Mouse (Mus musculus): ENCODE data around the gene Ptgis.
"Not testable (repeated sequence)": the region's sequence is repeated elsewhere in the genome, so short reads cannot be mapped to it uniquely, and the experiment has no call there.

The Ptgis gene

GRCm38 (mm10) chr2:167232132-167233008 is 8.0 kb downstream of the Ptgis start:
- DNase-seq (ENCODE audit: low read depth, low spot score) = no peak

GRCm38 (mm10) chr2:167230554-167230953 is 9.8 kb downstream of the Ptgis start:
- DNase-seq (ENCODE audit: low read depth, low spot score) = no peak

DNA sequence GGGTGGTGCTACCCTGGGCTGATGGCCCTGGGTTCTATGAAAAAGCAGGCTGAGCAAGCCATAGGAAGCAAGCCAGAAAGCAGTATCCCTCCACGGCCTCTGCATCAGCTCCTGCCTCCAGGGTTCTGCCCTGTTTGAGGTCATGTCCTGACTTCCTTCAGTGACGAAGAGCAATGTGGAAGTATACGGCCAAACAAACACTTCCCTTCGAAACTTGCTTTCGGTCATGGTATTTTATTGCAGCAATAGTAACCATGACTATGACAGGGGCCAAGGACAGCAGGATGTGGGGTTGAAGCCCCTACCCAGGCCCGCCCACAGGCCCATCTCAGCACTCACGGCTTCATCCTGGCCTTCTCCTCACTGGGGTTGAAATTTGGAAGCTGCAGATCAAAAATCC is 15.5 kb downstream of the Ptgis start:
- no peak for DNase-seq (ENCODE audit: low read depth, low spot score)

DNA sequence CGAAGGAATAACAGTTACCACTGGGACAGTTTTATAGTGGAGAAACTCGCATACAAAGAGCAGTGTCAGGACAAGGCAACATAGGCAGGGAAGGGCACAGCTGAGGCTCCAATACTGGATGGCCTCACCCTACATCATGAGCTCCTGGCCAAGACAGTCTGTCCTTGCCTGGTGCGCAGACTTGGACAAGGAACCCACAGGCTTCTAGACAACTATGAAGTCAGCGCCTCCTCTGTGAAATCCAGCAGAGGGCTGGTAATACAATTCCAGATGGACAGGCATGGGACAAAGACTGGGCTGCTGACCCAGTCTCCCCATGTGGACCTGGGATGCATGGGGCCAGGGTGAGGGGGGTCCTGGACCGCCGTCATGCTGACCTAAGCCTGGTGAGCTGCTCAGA is 16.2 kb downstream of the Ptgis start:
- DNase-seq (ENCODE audit: low read depth, low spot score) = no peak

- peak; percentile 85 for DNase-seq (ENCODE audit: low read depth, low spot score)
Observed at GRCm38 (mm10) chr2:167222152-167222551, 18.3 kb downstream of the Ptgis start.

- DNase-seq (ENCODE audit: low read depth, low spot score) = no peak
Observed at GRCm38 (mm10) chr2:167221159-167221845, 19.1 kb downstream of the Ptgis start.

GRCm38 (mm10) chr2:167220736-167221135 is 19.7 kb downstream of the Ptgis start:
- no peak for DNase-seq (ENCODE audit: low read depth, low spot score)

DNA sequence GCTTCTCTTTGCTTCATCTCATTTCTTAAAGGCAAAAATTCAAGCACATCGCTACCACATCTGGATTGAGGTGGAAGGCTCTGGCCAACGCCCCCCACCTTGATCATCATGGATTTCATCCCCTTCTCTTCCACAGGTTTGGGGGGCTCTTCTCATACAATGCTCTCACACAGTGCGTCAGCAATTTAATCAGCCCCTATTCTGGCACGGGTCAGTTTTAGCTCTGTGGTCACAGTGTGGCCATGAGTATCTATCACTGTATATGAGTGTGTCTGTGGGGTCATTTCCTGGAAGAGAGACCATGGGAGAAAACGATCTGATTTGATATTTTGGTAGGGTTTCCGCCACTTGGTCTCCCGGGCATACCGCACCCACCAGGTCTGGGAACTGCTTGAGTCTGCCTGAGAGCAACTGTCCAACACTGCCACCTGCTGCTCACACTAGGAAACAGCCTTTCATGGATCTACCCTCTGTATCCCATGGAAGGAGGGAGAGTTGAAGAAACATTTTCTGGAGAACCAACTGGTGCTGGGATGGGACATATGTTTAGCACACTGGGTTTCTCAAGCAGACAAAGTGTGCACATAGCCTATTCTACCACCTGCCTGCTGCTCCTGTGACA is 21.1 kb downstream of the Ptgis start:
- peak; percentile 89 for DNase-seq (ENCODE audit: low read depth, low spot score)

GRCm38 (mm10) chr2:167213666-167214065 is 26.7 kb downstream of the Ptgis start:
- DNase-seq (ENCODE audit: low read depth, low spot score) = no peak

DNA sequence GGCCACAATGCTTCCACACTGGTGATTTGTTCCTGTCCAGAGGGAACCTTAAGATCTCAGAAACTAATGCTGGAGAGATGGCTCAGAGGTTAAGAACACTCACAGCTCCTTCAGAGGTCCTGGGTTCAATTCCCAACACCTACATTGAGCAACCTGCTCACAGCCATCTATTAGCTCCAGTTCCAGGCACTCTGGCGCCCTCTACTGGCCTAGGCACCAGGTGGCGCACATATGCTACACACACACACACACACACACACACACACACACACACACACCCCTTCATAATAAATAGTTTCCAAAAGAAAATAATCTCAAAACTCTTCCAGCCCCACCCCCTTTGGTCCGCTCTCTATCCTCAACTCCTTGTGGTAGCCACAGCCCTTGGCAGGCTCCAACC is 27.3 kb downstream of the Ptgis start:
- DNase-seq (ENCODE audit: low read depth, low spot score) = no peak

GRCm38 (mm10) chr2:167212551-167212950 is 27.9 kb downstream of the Ptgis start:
- DNase-seq (ENCODE audit: low read depth, low spot score) = no peak

GRCm38 (mm10) chr2:167212089-167212488 is 28.3 kb downstream of the Ptgis start:
- no peak for DNase-seq (ENCODE audit: low read depth, low spot score)

DNA sequence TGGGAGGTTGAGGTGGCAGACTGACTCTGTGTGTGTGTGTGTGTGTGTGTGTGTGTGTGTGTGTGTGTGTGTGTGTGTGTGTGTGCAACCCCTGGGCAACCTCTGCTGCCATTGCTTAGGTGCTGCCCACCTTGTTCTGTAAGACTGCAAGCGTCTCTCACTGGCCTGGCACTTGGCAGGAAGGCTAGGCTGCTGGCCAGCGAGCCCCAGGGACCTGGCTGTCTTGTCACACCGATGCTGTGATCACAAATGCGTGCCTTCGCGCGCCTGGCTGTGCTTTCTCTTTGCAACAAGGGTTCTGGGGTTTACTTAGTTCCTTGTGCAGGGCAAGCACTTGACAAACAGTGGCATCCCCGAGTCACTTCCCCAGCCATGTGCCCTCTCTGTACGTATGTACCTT is 30.5 kb downstream of the Ptgis start:
- no peak for DNase-seq (ENCODE audit: low read depth, low spot score)

- no peak for DNase-seq (ENCODE audit: low read depth, low spot score)
Observed at GRCm38 (mm10) chr2:167208984-167209383, 31.4 kb downstream of the Ptgis start.

DNA sequence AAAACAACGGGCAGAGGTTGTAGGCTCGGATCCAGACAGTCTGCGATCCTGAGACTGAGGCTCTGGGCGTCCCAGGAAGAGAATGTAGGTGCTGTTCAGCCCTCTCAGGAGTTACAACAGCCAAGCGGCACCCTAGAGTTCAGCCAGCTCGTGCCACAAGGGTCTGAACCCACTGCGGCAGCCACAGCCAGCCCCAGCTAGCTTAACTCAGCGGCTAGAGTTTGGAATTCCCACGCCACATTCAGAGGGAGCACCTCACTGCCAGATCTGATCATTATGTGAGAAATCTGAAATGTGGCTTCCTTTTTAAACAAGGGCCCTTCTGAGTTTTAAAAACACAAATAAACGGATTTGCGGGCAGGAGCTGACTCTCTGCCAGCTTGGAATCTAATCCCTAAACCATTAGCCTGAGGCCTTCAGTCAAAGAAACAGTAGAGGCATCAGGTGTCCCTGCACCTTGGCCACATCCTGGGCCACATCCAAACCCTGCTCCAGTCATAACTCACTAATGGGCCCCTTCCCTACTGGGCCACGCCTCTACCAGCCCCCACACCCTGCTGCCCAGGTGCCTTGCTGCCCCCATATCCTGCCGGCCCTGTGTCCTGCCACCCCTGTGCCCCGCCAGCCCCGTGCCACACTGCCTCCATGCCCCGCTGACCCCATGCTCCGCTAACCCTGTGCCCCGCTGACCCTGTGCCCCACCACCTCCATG is 34.3 kb downstream of the Ptgis start:
- no peak for DNase-seq (ENCODE audit: low read depth, low spot score)

- not testable (repeated sequence) for DNase-seq (ENCODE audit: low read depth, low spot score)
Observed at GRCm38 (mm10) chr2:167204686-167205085, 35.7 kb downstream of the Ptgis start.

- no peak for DNase-seq (ENCODE audit: low read depth, low spot score)
Observed at GRCm38 (mm10) chr2:167203505-167204166, 36.8 kb downstream of the Ptgis start.

GRCm38 (mm10) chr2:167201463-167202291 is 38.7 kb downstream of the Ptgis start:
- DNase-seq (ENCODE audit: low read depth, low spot score) = peak; percentile 56

- peak; percentile 63 for DNase-seq (ENCODE audit: low read depth, low spot score)
Observed at GRCm38 (mm10) chr2:167198660-167199427, 41.6 kb downstream of the Ptgis start.

DNA sequence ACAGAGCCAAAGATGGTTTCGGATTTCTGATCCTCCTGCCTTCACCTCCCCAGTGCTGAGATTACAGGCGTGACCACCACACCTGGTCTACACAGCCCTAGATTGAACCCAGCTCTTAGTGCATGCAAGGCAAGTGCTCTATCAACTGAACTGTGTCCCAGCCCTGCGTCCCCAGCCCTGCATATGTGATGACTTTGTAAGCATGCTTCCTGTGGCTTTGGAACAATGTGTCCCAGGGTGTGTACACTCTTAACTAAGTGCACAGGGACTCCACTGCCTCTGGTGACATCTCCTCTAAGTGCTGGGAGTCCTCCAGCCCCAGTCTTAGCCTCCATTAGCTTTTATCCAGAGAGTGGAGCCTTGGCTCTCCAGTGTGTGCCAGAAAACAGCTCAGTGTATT is 47.0 kb downstream of the Ptgis start:
- no peak for DNase-seq (ENCODE audit: low read depth, low spot score)

Measured in mesoderm, embryonic 11.5 days (tissue).